Mouse (Mus musculus) erythroblast, embryonic 14.5 days (primary cell): Measurements from ENCODE around the gene Mtr.

Experiments used
- GATA1 ChIP-seq: IDR thresholded peaks from 2 replicates; pipeline ENCODE4 v1.6.1; 2012; ENCODE audit warnings: low read length, inconsistent platforms, mixed read lengths
- TAL1 ChIP-seq: IDR thresholded peaks from 3 replicates; pipeline ENCODE4 v1.6.1; 2012; ENCODE audit warnings: low read length, inconsistent platforms, mixed read lengths

GRCm38 (mm10) chr13:12188804-12189203 lies 69.1 kb downstream of the Mtr start:
- TF ChIP-seq TAL1 (no peak), GATA1 (no peak)
